Mouse (Mus musculus): ENCODE data around the gene Kctd19.

The Kctd19 gene

GRCm38 (mm10) chr8:105413391-105413790, at the start of gene Kctd19, which contains the start of gene Lrrc36:
TSS of gene Kctd19 (minus strand) at chr8:105413502.
TSS of gene Lrrc36 (plus strand) at chr8:105413571.
- peak; percentile 43 to 74 for DNase-seq

GRCm38 (mm10) chr8:105461085-105461803, 47.9 kb upstream of the Kctd19 start:
- DNase-seq = no peak

GRCm38 (mm10) chr8:105455218-105455617, 41.9 kb upstream of the Kctd19 start:
- DNase-seq = no peak

GRCm38 (mm10) chr8:105454088-105454487, 40.8 kb upstream of the Kctd19 start:
- DNase-seq = no peak

- DNase-seq = no peak
Measured at GRCm38 (mm10) chr8:105453296-105453695, 40.0 kb upstream of the Kctd19 start.

- DNase-seq = no peak
Measured at GRCm38 (mm10) chr8:105451903-105452603, 38.8 kb upstream of the Kctd19 start.

- no peak for DNase-seq
Measured at GRCm38 (mm10) chr8:105450977-105451376, 37.7 kb upstream of the Kctd19 start.

- DNase-seq = no peak
Measured at GRCm38 (mm10) chr8:105448596-105448995, 35.3 kb upstream of the Kctd19 start.

- DNase-seq = no peak
Measured at GRCm38 (mm10) chr8:105448188-105448587, 34.9 kb upstream of the Kctd19 start.

- peak in 1 of 2 experiments; percentile 37 for DNase-seq
Measured at GRCm38 (mm10) chr8:105446127-105446552, 32.8 kb upstream of the Kctd19 start.

- no peak for DNase-seq
Measured at GRCm38 (mm10) chr8:105445296-105446126, 32.2 kb upstream of the Kctd19 start.

- DNase-seq = no peak
Measured at GRCm38 (mm10) chr8:105442661-105443060, 29.4 kb upstream of the Kctd19 start.

GRCm38 (mm10) chr8:105441433-105441832, 28.1 kb upstream of the Kctd19 start:
- DNase-seq = peak; percentile 56 to 59

- peak; percentile 46 to 68 for DNase-seq
Measured at GRCm38 (mm10) chr8:105438865-105439264, 25.6 kb upstream of the Kctd19 start.

- no peak for DNase-seq
Measured at GRCm38 (mm10) chr8:105437078-105437748, 23.9 kb upstream of the Kctd19 start.

- no peak for DNase-seq
Measured at GRCm38 (mm10) chr8:105436218-105436617, 22.9 kb upstream of the Kctd19 start.

GRCm38 (mm10) chr8:105434136-105434535, 20.8 kb upstream of the Kctd19 start:
- no peak for DNase-seq

- DNase-seq = no peak
Measured at GRCm38 (mm10) chr8:105433511-105433910, 20.2 kb upstream of the Kctd19 start.

- DNase-seq = no peak
Measured at GRCm38 (mm10) chr8:105433021-105433420, 19.7 kb upstream of the Kctd19 start.

GRCm38 (mm10) chr8:105431743-105432515, 18.6 kb upstream of the Kctd19 start:
- no peak for DNase-seq

- no peak for DNase-seq
Measured at GRCm38 (mm10) chr8:105426878-105427277, 13.6 kb upstream of the Kctd19 start.

- no peak for DNase-seq
Measured at GRCm38 (mm10) chr8:105422006-105422405, 8.7 kb upstream of the Kctd19 start.

All from kidney, postnatal 25 days (tissue).